Mouse (Mus musculus) bone marrow macrophage, adult 2 months (primary cell): ENCODE results near the gene 2810408A11Rik.

Experiments
- CTCF ChIP-seq: IDR thresholded peaks from 2 replicates; pipeline ENCODE4 v1.5.1; 2012; ENCODE audit warnings: low read depth, mild to moderate bottlenecking, low read length, moderate library complexity
- POLR2A ChIP-seq: IDR thresholded peaks from 2 replicates; pipeline ENCODE4 v1.6.1; 2012; ENCODE audit warnings: mild to moderate bottlenecking, low read depth, low read length, borderline replicate concordance

- no peak for TF ChIP-seq CTCF
- no peak for TF ChIP-seq POLR2A
Measured at GRCm38 (mm10) chr11:69931769-69932168, 31.0 kb upstream of the 2810408A11Rik start.
